Mouse (Mus musculus): ENCODE results near the gene Cyfip1. TPM values are rescaled to one million over a fixed set of nuclear protein-coding genes. Genes with fewer than 3 reads are reported as not detected.
"Not testable (repeated sequence)": the region's sequence is repeated elsewhere in the genome, so short reads cannot be mapped to it uniquely, and the experiment has no call there.

Cyfip1 gene
- total RNA-seq, 2 experiments from 2014 or later = 45.7 to 45.9 TPM

DNA sequence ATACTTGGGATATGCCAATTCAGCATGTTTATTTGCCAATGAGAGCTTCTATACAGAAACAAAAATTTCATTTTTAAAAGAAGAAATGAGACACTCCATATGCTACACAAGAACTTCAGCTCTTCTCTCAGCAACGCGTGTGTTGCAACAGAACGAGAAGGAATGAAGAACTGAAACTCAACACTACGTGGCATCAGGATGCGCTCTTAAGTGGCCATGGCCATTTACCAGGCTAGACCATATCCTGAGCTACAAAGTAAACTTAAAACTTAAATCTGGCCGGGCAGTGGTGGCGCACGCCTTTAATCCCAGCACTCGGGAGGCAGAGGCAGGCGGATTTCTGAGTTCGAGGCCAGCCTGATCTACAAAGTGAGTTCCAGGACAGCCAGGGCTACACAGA, 76.8 kb downstream of the Cyfip1 start:
- intact Hi-C loops (cut with DNase I); DNase-seq: not testable (repeated sequence)

DNA sequence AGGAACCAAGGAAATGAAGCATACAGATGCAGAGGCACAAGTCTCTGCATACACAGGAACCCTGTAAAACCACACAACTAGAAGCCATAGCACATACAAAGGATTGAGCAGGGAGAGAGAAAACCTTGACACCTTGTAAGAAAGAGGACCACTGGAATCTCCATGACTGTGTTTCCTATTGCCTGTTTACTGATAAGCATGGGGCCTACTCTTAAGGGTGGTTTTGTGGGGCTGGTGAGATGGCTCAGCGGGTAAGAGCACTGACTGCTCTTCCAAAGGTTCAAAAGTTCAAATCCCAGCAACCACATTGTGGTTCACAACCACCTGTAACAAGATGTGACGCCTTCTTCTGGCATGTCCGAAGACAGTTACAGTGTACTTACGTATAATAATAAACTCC, 85.7 kb downstream of the Cyfip1 start:
- intact Hi-C loops (cut with DNase I) = no loop called here
- DNase-seq = no peak

DNA sequence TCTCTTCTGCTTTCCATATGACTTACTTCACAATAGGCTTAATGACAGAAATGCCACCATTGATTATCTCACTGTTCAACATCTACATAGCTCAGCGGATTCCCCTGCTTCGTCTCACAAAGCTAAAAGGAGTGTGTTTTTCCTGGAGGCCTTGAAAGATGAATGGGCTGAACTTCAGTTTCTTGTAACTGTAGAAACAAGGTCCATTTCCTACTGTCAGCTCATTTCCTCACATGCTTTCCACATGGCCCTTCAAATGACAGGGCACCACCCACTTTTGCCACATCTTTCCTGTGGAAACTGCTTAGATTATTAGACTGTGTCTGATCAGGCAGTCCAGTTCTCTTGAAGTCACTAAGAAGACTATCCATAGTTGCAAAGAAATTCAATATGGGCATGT, 87.1 kb downstream of the Cyfip1 start:
- intact Hi-C loops (cut with DNase I) = no loop called here
- no peak for DNase-seq

DNA sequence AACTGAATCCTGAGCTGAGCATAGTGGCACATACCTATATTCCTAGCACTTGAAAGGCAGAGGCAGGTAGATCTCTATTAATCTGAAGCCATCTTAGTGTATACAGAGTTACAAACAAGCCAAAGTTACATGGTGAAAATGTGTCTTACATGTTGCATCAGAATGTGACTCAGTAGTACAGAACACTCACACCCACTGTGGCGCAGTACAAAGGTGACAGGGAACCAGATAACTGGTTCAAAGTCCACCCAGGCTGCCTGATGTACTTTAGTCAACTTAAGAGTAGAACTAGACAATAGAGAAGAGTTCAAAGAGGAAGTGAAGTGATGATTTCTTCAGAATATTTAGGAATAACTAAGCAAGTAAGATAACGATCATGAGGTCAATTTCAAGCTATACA, 93.5 kb downstream of the Cyfip1 start:
- intact Hi-C loops (cut with DNase I) = no loop called here

DNA sequence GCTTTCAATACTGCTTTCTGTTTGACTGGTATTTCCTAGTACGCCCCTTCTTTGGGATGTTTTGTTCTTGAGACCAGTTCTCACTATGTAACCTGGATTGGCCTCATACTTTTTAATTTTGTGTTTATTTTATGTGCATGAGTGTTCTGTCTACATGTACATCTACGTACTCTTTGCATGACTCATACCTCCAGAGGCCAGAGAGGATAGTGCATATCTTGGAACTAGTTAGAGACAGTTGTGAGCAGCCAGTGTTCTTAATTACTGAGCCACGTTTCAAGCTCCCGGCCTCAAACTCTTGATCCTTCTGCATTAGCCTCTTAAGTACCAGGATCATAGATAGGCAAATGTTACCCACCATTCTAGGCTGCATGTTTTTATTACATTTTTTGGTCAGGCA, 96.8 kb downstream of the Cyfip1 start:
- intact Hi-C loops (cut with DNase I) = no loop called here
- DNase-seq = no peak

More for the DNA sequence above, 93.5 kb downstream of the Cyfip1 start:
- no peak for DNase-seq

DNA sequence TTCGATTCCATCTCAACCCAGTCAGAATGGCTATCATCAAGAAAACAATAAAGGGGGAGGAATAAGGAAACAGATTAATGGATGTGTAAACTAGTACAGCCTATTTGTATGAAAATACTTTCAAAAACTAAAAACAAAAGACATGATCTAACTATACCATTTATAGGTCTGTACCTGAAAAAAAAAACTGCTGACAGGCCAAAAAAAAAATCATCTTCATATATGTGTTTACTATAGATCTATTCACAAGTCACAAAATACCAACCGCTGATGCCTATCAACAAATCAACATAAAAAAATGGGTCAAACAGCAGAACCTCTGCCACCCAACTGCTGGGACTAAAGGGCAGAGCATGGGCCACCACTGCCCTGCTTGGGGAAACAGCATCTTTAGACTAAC, 114.5 kb downstream of the Cyfip1 start:
- no peak for DNase-seq
- intact Hi-C loops (cut with DNase I) = no loop called here

DNA sequence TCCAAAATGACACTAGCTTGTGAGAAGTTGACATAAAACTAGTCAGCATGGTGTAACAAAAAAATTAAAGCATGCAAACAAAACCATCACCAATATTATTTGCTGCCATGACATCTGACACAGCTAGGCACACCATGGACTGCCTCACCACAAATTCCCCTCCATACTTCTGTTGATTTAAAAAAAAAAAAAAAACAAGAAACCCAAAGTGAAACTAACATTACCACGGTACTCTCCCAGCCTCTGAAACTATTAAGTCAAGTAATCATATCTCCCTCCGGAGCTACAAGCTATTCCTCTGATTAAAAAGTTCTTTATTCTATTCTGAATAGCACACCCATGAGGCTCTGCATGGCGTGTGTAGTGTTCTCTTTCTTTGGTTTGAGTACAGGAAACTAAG, 115.6 kb downstream of the Cyfip1 start:
- intact Hi-C loops (cut with DNase I) = no loop called here
- DNase-seq = no peak

DNA sequence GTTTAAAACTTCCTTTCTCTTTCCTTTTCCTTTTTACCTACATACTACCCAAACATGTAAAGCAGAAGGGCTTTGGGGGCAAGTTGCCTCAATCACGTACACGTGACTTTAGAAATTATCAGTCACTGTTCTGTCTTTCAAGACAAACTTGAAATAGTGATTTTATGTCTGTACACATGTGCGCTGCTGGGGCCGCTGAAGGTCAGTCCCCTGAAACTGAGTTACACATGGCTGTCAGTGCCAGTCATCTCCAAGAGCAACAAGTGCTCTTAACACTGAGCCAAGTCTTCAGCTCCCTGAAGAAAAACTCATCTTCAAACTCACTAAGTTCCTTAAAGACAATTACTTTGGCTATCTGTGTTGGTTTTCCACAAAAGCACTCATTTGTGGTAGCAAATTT, 116.4 kb downstream of the Cyfip1 start:
- DNase-seq = no peak
- intact Hi-C loops (cut with DNase I) = loop anchor here (2.0 kb wide), 1 partner anchor 15 kb away; no protein-coding TSS in a partner anchor

DNA sequence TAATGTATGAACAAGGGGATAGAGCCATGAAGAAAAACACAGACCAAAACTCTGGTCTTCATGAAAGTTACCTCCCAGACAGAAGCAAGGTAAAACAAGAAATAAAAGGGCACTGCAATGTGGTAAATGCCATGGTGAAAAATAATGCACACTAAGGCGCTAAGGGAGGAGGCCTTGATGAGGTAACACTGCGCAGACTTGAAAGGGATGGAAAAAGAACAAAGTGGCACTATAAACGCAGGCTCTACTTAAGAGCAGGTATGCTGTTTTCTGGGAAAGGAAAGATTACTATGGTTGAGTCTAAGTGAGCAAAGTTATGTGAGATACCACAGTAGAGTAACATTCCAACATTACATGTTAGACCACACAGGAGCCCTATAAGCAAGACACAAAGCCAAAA, 118.3 kb downstream of the Cyfip1 start:
- intact Hi-C loops (cut with DNase I) = loop anchor here (2.0 to 10.0 kb wide), 2 partner anchors 17 to 165 kb away; partner anchors contain the start of gene Tubgcp5
- DNase-seq = no peak

DNA sequence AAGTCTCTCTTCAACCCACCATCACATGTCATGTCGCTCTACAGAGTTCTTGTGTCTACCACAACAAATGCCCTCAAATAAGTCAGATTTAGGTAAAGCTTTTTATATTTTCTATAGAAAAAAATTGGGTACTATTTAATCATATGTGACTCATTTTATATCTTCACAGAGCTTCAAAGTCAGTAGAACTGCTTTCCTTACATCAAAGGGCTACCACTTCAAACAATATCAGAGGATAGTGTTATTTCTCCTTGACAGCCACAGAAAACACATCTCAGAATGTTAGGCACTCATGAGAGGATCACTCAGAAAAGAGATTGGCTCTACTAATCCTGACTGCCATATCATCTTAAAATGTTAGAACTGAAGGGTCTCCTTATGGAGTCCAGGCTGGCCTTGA, 119.0 kb downstream of the Cyfip1 start:
- no peak for DNase-seq
- intact Hi-C loops (cut with DNase I) = loop anchor here (10.0 kb wide), 1 partner anchor 166 kb away; the partner anchor contains the start of gene Tubgcp5

DNA sequence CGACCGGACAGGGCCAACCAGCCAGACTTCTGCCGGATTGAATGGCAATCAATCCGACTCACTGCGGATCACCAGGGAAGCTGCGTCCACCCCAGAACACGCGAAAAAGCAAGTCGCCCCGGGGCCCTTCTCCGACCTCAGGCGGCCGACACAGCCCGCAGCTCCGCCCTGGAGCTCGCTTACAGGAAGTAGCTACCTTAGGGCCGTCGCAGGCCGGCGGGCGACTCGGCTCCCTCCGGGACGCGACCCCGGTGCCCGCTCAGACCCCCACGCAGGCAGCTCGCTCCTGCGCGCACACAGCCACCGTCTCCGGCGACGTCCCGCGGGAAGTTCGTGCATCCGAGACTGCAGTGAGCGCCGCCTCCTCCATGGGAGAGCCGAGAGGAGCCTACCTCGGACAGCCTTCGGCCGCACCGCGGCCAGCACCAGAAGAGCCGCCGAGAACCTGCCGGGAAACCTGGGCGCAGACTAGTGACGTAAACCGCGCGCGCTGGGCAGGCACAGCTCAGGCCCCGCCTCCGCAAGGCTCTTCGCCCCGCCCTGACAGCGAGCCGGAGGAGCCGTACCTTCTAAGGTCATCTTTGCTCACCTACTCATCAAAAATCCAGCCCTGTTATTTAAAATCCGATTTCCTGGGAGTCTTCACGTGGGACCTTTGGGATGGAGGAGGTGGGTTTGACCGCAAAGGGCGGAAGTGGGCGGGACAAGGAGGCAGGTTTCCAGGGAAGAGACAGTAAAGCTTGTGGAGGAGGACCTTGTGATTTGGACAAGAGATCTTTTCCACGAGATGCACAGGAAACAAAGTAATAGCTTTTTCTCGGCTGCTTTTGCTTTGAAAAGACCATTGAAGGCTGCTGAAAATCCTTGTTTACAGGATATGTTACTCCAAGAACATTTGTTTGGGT, 120.7 kb downstream of the Cyfip1 start, which contains the start of gene Nipa2:
Nipa2 (minus strand) TSS at position 473 of the 905 bp plus-strand sequence.
- peak; percentile 93 to 97 for DNase-seq
- intact Hi-C loops (cut with DNase I) = loop anchor here (10.0 kb wide), 1 partner anchor 167 kb away; the partner anchor contains the start of gene Tubgcp5

DNA sequence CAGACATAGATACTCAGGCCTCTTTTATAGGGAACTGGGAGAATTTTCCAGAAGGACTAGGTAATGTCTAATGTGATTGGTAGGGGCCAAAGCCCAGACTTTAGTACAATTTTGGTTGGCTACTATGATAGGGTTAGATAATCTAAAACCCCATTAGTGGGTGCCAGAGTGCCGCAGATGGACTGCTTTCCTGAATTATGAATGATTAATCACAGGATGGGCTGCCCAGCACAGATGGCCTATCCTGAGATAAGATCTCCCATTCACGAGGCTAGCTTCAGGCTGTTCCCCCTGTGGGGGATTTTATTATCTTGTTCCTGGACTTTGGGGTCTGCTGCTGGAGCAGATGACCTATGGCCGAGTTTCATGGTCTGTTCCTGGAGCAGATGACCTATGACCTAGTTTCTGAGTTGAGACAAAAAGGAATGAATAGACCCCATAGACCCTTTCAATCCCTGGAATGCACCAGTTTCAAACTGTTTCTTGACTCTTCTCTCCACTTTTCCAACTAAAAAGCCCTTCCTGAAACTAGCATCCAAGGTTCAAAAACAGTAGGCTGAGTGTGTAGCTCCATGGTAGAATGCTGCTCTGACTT, 125.4 kb downstream of the Cyfip1 start:
- intact Hi-C loops (cut with DNase I) = loop anchor here (5.0 to 10.0 kb wide), 2 partner anchors 80 to 172 kb away; partner anchors contain the start of gene Tubgcp5

DNA sequence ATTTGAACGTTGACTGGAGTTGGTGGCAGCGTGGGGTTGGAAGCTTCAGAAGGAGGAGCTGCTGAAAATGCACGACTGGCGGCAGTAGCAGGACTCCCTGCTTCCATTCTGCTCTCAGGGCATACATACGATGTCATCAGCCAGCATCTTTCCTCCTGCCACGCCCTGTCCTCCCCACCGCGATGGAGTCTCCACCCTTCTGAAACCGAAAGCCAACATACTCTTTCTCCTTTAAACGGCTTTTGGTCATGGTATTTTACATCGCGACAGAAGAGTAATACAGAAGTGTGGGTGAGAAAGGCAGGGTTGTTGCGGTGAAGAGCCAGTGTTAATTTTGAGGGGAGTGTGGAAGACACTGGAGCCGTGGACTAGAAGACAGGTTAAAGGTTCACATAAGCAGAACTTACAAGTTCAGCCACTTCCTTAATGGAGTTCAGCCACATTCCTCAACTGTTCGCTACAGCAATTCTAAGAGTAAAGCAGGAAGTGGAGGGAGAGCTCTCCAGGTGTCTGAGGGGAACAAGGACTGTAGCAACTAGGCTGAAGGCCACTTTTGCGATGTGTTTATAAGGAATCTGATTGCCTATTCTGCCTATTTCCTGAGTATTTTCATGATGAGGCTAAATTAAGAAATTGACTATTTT, 126.8 kb downstream of the Cyfip1 start:
- intact Hi-C loops (cut with DNase I) = loop anchor here (5.0 to 10.0 kb wide), 2 partner anchors 79 to 174 kb away; partner anchors contain the start of gene Tubgcp5
- peak in 1 of 2 experiments; percentile 10 for DNase-seq

More for the DNA sequence above, 125.4 kb downstream of the Cyfip1 start:
- DNase-seq = no peak

DNA sequence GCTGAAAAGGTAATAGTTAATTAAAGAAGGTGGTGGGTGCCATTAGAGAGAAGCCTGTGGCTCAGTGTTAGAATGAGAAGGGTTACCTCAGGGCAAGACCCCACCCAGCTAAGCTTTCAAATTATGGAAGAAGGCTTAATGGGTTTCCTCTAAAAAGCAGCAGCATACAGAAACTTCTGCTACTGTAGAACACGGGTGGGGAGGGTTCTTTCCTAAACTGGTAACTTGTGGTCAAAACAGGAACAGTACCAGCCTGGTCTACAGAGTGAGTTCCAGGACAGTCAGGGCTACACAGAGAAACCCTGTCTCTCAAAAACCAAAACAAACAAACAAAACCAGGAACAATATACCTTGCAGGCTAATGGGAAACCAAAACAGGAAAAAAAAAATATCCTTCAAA, 127.9 kb downstream of the Cyfip1 start:
- intact Hi-C loops (cut with DNase I) = loop anchor here (5.0 to 10.0 kb wide), 2 partner anchors 78 to 175 kb away; partner anchors contain the start of gene Tubgcp5
- no peak for DNase-seq

DNA sequence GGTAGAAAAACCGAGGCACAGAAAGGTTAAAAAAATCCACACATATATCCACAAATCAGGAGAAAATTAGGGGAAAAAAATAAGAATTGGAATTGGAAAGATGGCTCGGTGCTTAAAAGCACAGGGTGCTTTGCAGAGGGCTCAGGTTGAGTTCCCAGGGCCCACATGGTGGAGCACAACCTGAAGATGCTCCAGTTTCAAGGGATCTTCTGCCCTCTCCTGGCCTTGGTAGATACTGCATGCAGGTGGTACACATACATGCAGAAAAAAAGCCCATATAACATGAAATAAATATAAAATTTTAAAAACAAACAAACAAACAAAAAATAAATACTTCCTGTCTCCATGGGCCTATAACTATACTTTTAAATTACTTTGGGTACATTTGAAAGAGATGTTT, 132.9 kb downstream of the Cyfip1 start:
- intact Hi-C loops (cut with DNase I) = no loop called here
- DNase-seq = no peak

DNA sequence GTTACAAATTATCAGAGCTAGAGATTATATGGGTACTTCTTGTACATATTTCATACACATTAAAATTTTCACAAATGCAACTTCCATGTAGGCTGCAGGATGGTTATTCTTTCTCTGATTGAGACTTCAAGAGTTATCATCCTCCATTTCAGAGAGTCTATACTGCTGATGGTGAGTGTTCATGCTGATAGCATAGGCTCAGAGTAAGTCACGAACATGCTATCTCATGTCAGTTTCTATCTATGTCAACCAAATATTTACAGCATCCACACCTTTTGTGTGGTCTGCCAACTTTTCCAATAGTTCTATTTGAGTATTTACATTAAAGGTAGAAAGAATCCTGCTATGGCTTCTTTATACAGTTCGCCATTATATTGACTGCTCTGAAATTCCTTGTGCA, 140.0 kb downstream of the Cyfip1 start:
- DNase-seq = no peak
- intact Hi-C loops (cut with DNase I) = loop anchor here (10.0 kb wide), 1 partner anchor 193 kb away; no protein-coding TSS in a partner anchor

Other genes starting within 250 kb of the Cyfip1 start
- under 1 TPM in 1 of 2 experiments, not detected in 1; 0.22 TPM for gene Siglech, start 73.6 kb upstream of the Cyfip1 start, total RNA-seq (2021)
- gene Tubgcp5, start 47.6 kb upstream of the Cyfip1 start, total RNA-seq (2021) = 10 to 100 TPM; 12.1 to 13.4 TPM
- gene Nipa2, start 120.7 kb downstream of the Cyfip1 start, total RNA-seq (2021) = 10 to 100 TPM; 43.9 to 46.3 TPM
- 1 to 10 TPM; 4.6 to 4.8 TPM for gene Nipa1, start 178.2 kb downstream of the Cyfip1 start, total RNA-seq (2021)
- gene Herc2, start 208.5 kb downstream of the Cyfip1 start, total RNA-seq (2021) = 10 to 100 TPM; 48.9 to 50.3 TPM

Data from heart, postnatal 14 days (tissue).